Mouse (Mus musculus): ENCODE data around the gene Paqr5.

Paqr5 gene

DNA sequence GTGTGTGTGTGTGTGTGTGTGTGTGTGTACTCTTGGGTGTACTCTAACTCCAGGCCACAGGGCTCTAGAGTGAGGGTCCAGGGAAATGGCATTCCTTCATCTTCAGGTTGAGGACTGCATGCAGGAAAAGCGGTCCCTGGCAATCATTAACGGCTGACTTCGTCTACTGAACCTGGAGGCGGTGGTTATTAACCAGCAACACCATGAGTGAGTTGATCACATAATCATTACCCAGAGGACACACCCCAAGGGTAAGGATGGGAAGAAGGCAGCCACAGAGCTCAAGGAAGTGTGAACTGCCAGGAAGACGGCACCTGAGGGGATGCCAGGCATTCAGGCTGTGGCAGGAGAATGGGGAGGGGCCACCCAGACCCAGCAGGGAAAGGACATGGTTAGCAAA lies 18.3 kb downstream of the Paqr5 start:
- no peak for DNase-seq

DNA sequence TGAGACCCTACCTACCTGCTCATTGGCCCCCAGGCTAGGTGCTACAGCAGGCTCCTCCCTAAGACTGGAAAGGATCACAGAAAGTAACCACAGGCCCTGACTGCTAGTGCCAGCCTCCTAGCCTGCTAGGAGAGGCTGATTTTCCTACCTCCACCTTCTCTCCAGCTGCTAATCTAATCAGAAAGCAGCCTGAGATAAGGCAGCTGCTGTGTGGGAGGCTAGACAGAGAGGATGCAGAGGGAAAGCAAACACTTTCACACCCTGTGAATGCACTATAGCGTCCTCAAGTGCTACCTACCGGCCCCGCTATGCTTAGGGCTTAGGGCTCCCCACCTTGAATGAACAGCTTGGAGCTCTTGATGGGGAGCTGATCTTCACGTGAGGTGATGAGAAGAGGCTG lies 19.6 kb downstream of the Paqr5 start:
- DNase-seq, result no peak

DNA sequence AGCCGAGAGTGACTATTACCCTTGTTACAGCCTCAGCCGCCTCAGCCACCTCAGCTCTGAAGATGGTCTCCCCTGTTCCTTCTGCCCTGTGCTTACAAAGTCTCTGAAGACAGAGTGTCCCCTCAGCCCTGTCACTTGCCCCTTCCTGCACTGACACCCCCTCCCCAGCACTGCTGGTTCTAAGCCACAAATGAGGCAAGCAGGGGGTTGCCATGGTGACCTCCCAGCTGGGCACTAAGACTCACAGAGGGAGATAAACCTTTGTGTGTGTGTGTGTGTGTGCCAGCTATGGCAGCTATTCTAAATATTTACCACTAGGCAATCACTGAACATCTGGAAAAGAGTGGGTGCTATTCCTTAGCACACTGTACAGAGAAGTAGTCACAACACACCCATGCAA lies 23.0 kb downstream of the Paqr5 start:
- DNase-seq, result no peak

DNA sequence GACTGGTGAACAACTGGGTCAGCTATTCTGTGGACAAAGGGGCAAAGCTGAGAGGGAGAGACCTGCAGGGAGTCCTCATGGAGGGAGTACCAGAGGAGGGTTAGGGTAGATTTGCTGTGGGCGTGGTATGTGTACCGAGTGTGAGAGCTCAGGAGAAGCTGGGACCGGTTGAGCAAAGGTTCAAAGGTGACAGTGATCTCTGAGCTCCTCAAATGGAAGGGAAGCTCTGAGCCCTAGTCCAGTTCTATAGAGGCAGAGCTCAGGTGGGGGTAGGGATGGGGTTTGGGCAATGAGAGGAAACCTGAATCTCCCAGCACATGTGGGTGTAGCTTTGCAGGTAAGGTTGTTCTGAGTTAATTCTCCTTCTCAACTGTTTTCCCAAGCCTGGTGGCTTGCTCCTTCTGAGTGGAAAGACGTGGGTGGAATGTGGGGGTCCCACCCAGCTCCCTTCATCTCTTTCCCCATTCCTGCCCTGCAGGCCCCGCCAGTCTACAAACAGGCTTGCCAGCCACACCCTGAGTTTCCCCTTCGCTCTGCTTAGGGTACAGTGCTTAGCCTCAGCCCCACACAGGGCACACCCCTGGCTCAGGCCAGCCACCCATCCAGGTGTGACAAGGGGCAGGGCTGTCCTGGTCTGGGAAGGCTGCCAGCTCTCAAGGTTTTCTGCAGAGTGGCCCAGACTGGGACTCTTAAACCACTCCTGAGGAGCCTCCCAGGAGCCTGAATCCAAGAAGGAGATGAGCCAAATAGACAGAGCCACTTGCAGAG lies 26.8 kb downstream of the Paqr5 start:
- DNase-seq, result no peak

DNA sequence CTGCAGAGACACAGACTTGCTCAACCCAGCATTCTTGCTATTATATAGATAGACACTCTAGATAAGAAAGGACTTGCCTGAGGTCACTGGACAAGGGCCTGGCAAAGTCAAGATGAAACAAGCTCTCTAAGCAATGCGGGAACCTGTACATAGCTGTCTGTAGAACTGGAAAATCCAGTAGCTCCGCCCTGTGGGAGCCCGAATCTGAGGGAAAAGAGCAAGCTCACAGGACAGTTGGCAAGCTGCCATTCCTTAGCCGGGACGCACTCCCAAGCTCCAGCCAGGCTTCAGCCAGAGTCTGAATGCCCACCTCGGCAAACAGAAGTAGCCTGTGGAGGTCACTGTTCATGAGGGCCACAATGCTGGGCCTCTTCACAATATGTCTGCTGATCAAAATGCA lies 28.8 kb downstream of the Paqr5 start:
- DNase-seq, result no peak

DNA sequence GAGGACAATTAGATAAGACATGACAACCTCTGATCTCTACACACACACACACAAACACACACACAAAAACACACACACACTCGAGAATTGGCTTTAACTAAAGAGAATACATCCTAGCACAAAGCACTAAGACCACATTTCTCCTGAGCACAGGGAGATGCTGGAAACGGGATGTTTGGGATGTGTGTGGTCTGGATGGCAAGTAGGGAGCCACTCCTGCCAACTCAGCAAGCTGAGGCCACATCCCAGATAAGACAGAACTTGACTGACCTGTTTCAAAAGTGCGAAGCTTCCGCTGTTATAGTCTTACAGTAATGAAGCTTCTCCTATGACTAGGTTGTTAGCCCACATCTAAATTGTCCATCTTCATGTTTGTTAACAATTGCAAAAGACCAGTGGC lies 35.5 kb downstream of the Paqr5 start:
- DNase-seq, result no peak

DNA sequence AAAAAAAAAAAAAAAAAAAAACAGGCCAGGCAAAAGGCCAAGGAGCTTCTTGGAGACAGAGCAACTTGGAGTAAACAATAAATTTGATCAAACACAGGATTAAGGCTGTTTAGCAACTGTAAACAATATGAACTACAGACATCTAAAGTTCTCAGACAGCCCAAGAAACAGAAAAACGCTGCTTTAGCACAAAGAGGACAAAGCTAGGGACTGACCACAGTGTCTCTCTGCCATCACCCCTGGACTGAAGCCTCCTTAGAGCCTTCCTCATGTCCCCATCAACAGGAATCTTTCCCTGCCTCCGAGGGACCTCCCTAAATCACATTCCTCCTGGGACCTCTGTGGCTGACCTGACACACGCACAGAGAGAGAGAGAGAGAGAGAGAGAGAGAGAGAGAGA lies 35.9 kb downstream of the Paqr5 start:
- no peak for DNase-seq

DNA sequence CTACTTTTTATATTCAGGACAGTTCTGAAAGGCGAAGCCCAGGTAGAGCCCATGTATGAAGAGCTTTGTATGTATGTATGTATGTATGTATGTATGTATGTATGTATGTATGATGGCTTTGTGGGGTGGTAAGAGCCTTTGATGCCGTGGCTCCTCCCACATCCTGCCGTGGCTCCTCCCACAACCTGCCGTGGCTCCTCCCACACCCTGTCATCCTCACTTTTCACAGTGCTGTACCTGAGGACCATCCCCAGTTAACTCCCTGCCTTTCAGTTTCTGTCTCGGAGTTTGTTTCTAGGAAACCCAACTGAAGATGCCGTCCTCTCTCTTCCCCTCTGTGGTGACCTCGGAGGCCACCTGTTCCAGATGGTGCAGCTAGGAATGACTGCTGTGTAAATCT lies 40.6 kb downstream of the Paqr5 start:
- no peak for DNase-seq

DNA sequence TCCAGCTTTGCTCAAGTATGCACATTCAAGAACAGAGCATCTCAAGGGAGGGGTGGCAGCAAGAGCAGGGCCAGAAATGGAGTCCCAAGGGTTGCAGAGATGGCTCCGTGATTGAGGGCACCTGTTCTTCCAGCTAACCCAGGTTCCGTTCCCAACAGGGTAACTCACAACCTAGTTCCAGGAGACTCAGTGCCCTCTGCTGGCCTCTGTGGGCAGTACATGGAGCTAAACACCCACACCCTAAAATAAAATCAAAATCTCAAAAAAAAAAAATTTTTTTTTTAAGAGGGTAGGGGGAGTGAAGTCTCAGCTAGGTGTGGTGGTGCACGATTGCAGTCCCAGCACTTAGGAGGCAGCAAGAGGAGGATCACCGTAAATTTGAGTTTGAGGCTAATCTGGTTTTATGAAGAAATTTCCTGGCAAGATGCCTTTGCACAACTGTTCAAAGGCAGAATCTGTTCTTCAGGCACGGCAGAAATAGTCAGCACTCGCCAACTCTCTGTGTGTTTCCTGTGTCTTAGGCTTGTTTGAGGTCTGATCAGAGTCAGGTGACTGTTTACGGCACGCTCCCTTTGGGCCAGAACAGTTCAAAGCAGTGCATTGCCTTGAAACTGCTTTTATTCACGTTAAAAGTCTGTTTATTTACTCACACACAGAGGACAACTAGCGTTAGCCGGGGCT lies 41.3 kb downstream of the Paqr5 start:
- peak; percentile 28 for DNase-seq

DNA sequence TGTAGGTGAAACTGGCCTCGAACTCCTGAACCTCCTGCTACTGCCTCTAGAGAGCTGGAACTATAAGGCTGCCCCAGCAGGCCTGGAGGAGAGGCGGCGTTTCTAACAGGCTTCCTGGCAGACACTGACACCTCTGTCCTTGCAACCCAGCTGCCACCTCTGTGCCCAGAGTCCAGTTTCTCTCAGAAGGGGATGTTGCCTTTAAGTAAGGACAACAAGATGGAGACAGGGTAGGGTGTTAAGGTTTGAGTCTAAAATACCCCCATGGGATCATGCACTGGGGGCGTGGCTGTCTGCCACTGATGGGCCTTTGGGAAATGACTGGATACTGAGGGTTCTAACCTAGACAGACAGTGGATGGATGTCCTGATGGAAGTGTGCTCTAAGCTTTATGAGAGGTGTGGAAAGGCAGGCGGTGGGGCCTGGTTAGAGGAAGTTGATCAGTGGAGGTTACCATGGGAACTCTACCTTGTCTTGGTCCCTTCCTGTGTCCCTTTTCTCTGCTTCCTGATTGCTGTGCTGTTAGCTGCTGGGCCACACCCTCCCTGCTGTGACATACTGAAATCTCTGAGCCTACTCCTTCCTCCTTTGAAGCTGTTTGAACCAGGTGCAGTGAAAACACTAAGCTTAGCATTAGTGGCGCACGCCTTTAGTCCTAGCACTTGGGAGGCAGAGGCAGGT lies 43.6 kb downstream of the Paqr5 start:
- no peak for DNase-seq

DNA sequence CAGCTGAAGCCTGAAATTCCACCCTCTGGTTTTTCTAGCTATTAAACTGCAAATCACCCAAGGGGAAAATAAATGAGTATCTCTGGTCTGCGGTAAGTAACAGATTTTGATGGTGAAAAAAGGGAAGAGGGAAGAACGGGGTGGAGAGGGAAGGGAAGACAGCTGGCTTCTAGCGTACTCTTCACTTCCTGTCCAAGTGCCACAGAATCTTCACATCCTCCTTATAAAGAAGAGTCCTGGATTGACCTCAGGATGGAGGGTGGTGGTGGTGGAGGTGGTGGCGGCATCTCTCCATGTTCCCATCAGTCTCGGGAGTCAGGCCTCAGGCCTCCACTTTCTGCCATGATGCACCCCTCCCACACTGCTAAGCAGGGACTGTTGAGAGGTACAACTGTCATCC lies 44.8 kb downstream of the Paqr5 start:
- DNase-seq, result no peak

DNA sequence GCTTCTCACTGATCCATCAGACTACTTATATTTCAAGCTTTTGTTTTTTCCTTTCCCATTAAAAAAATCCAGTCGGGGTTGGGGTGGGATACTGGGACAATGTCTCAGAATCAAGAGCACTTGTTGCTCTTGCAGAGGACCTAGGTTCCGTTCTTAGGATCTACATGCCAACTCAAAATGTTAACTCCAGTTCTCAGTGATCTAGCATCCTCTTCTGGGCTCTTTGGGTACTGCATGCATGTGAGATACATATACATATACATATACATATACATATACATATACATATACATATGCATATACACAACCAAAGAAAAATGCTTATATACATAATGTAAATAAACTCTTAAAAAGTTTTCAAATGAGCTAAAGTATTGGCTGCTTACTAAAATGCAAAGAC lies 46.7 kb downstream of the Paqr5 start:
- DNase-seq, result no peak

DNA sequence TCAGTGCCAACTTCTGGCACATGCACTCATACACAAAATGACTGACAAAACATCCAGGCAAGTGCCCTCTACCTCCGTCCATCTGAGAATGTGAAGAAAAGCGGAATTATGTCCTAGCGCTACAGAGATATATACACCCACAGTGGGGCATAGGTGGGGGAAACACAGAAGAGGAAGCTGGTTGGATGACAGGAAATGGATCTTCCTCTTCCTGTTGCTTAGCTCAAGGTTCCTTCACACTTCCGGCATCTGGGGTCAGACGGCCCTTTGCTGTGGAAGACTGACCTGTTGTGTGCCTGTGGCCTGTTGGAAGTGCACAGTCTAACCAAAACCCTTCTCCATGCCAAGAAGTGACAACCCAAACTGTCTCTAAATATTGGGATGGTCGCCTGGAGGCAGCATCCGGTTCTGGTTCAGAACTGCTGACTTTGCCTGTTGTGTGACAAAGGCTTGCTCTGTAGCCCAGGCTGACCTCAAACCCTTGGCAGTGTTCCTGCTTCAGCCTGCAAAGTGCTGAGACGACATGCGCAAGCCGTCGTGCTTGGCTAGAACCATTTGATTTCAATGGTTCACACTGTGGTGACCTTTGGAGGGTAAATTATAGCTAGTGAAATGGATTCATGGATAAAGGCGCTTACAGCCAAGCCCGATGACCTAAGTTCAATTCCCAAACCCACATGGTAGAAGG lies 49.3 kb downstream of the Paqr5 start:
- no peak for DNase-seq

DNA sequence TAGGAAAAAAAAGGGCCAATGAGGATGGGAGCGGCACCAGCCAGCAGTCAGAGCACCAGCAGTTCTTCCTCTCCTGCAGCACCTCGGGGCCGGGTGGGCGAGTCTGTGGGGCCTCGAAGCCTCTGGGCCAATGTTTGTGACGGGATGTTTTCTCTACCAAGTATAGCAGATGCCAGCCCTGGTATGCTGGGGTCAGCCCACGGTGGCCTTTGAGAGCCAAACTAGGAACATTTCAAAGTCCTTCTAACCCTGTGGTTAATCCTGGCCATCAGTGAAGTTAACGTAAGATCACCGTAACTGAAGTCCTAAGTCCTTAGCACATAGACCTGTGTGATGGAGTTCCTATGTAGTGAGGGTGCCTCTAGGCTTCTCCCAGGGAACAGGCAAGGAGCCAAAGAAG lies 54.6 kb downstream of the Paqr5 start:
- DNase-seq, result no peak

DNA sequence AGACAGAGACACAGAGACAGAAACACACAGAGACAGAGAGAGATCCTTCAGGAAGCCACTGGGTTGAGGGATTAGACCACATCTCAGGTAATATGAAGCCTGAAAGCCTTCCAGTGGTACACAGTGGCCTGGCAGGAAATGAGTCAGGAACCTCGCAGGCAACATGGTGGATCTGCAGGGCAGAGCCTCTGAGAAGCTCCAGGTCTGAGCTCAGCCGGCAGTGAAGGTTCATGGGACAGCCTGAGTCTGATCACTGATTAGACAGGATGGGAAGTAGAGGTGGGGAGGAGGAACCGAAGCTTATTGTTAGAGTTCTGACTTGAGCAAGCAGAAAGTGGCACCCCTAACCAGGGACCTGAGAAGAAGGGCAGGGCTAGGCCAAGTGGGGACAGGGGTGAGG lies 55.6 kb downstream of the Paqr5 start:
- DNase-seq, result no peak

DNA sequence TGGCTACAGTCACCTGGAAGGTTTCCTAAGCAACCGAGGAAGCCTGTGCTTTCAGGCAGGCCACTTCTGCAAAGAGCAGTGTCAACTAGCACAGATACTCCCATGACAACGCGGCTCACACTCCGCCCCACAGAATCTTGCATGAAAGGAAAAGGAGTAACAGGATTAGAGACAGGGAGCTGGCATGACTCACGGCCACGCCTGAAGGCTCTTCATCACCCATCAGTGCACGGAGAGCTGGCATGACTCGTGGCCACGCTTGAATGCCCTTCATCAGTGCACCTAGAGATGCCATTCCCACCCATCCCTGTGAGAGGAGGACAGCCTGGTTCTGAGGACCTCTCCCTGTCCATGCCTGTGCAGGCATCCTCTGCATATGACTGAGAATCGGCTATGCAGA lies 59.3 kb downstream of the Paqr5 start:
- DNase-seq, result no peak

DNA sequence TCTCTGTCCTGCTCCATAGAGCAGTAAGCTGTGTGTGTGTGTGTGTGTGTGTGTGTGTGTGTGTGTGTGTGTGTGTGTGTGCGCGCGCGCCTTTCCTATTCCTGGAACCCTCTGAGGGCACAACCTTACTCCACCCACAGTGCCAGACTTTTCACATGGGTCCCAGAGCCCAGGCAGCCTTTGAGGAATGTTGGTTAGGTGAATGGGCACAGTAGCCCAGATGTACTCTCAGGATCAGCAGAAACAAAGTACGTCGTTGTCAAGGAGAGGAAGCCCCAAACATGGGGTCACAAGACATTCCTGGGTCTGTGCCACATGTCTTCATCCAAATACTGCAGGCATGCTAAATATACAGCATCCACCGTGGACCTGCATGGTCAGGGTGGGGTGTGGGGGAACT lies 60.7 kb downstream of the Paqr5 start:
- no peak for DNase-seq

DNA sequence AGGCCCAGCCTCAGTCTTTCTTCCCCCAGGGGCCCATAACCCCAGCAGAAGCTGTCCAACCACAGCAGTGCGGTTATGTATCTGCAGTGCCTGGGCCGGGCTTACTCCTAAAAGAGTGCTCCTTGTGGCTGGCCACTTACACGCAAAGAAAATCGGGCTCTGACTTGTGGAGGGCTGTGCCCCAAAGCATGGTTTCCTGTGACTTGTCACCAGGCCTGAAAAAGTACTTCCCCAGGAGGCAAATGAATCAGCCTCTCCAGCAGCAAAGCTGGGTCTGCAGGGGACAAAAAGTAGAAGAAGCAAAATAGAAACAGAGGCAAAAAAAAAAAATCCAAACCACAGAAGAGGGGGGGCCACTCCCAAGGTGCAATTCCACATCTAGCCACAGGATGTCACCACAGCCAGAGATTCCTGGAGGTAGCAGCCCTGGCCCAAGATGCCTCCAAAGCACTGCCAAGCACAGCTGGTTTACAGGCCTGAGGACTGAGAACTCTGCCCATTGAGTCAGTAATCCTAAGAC lies 61.2 kb downstream of the Paqr5 start:
- peak; percentile 50 for DNase-seq

DNA sequence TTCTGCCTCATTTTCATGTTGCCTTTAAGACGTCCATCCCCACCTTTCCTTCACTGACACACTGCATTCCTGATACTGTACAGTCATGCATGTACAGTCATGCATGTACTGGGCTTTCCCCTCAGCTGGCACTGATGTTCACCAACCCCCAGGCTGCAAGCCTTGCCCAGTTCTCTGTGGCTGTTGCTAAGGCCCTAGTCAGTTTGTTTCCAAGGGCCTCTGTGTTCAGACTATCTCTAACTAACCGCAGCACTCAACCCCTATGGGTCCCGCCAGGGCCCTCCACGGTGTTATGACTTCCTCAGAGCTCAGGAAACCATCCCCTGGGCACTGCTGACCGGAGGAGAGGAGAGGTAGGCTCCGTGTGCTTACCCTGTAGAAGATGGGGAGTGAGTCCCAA lies 63.3 kb downstream of the Paqr5 start:
- no peak for DNase-seq

DNA sequence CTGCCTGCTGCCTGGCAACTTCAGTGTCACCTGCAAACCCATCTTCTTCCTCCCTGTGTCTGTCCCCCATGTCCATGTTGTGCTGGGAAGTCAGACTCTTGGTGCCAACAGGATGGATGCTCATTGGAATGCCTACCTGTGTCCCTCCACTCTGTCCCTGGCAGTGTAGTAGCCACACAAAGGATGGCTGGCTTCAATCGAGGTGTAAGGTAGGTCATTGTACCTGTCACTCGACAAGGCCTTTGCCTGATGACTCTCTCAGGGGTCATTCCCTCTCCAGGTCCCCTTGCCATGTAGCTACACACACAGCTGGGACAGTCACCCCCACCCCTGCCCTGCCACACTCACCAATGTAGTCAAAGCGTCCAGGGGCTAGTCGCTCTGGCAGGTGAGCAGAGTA lies 65.5 kb downstream of the Paqr5 start:
- no peak for DNase-seq

DNA sequence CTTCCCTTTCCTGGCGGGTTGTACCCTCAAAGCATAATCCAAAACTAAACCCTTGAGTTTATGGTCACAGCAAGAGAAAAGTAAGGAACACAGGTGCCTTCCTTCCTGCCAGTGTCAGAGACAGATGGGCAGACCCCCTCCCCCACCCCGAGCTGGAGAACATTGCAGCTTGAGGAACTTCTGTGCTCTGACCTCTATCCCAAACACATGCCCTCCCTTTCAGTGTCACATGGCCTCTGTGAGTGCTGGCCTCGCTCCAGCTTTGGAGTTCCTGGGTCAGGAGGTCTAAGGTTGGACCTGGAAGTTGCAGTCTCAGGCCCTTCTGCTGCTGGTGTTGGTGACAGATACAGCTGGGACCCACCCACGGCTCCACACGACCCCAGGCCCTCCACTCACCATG lies 65.9 kb downstream of the Paqr5 start:
- DNase-seq, result no peak

DNA sequence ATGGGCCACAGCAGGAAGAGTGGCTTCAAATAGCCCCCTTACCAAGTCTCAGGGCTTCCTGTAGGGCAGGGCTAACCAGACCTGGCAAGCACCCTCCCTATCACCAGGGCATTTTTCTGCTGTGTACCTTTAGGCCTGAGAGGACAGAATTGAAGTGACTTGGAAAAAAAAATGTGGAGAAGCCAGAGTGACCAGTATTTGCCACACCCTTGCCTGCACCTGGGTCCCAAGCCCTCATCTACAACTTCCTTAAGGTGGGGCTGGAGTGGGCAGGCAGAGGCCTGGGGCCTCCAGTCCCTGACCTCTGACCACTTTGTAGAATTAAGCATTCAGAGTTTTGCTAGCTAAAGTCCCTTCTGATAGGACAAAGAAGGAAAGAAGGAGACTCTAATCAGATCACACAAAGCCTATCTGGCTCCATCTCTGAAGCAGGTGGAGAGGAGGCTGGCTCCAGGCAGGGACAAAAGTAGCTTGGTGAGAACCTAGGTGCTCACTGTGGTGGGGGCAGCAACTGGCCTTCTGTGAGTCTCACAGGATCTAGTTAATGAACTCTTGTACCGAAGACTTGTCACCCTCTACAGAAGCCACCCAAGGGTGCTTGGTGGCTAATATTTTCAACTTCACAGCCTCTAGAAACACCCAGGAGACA lies 66.6 kb downstream of the Paqr5 start:
- no peak for DNase-seq

DNA sequence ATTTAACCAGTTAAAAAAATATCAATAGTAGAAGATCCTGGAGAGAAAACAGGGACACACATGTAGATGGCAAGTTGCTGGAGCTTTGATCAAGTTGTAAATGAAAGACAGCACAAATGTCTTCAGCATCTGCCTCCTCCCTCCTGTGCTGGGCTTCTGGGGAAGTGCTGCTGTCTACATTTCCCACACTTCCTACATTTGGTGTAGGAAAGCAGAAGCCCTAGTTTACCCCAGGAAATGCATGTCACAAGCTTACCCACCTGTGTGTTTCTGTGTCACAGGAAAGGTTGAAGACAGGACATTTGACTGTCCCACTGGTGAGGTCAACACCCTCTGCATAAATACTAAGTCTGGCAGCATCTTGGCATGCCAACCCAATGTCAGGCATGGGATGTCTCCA lies 71.9 kb downstream of the Paqr5 start:
- DNase-seq, result no peak
